Mouse (Mus musculus): Measurements from ENCODE around the gene Cenpp. TPM values are rescaled to one million over a fixed set of nuclear protein-coding genes. Genes with fewer than 3 reads are reported as not detected.

Gene Cenpp
- total RNA-seq (2023): 0.53 TPM

DNA sequence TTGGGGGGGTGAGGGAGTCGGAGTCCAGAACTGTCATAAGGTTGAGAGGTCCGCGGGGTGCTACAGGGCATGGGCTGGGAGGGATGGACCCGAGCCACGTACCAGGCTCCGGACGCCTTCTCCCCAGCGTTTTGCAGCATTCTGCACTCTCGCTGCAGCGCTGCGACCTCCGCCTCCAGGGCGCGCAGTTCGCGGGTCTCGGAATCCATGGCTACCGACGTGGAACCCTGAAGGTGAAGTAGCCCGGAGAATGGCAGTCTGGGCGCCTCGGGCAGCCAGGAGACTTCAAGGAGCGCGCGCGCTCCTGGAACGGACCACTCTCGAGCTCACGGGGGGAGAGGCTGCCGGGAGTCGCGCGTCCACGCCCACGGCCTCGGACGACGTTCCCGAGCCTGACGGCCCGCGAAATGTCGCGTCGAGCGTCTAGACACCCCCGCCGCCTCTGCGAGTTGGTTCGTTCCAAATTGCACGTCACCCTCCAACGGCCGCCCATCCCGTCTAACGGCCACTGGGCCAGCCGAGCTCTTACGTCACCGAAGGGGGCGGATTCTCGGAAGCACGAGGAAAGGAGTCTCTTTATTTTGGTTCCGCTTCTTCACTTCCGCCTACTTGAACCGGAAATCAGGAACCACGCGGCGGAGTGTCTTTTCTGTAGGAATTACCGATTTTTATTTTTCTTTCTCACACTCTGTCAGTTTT lies at the start of gene Cenpp, which contains the start of gene Nol8:
TSS of gene Cenpp (minus strand) at position 305 of the 699 bp plus-strand sequence.
TSS of gene Nol8 (plus strand) at position 598 of the 699 bp plus-strand sequence.

DNA sequence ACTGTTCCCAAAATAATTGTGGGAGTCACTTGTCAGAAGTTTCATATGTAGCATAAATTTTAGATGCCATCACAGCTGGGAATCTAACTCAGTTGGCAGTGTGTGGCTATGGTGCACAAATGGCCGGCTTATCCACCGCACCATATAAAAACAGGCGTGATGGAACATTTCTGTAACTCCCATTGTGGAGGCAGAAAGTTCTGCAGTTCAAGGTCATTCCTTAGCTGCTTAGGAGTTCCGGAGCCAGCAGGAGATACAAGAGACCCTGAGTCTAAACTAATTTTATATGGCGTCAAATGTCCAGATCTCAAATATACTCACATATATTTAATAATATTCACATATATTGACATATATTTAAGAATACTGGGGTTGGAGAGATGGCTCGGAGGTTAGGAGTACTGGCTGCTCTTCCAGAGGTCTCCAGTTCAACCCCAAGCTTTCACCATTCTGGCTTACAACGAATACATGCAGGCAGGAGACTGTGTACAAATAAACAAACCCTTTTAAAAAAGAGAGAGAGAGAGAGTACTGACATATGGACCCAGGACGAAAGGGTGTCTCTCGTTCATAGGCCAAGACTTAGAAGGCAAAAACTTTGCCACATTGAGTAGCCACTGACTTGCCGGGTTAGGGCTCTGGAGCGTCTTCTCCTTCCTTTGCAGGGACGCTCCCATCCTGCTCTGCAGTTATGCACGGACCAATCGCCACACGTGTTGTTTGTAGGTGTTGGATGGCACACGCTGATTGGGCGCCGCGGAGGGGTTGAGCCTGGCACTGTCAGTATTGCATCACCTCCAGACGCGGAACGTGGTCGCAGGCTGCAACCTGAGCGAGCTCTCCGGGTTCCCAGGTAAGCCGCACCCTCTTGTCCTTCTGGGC lies 29.0 kb upstream of the Cenpp start, which contains the start of gene Iars:
TSS of gene Iars (plus strand) at position 750 of the 882 bp plus-strand sequence.

DNA sequence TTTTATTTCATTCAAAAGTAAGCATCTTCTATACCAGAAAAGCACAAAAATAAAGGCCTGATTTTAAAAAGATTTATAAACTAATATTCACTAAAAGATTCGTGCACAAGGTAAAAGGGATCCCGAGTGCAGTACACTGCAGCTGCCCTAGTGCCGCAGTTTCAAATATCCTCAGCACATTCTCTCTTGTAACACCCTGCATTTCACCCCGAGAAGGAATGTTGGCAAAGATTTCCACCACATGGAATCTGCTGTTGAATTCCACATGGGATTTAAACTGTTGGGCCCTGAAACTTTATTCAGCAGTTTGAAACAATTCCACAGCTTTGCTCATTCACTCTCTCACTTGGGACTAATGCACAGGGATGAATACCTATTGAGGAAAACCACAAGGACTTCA lies 44.9 kb downstream of the Cenpp start, which contains the start of gene Ogn:
TSS of gene Ogn (plus strand) at position 333 of the 400 bp plus-strand sequence.

GRCm38 (mm10) chr13:49581541-49582530 lies 70.7 kb downstream of the Cenpp start, which contains the start of gene Omd:
TSS of gene Omd (plus strand) at chr13:49582462.

GRCm38 (mm10) chr13:49544279-49544678 lies 108.3 kb downstream of the Cenpp start, which contains the start of gene Aspn:
TSS of gene Aspn (plus strand) at chr13:49544443.

DNA sequence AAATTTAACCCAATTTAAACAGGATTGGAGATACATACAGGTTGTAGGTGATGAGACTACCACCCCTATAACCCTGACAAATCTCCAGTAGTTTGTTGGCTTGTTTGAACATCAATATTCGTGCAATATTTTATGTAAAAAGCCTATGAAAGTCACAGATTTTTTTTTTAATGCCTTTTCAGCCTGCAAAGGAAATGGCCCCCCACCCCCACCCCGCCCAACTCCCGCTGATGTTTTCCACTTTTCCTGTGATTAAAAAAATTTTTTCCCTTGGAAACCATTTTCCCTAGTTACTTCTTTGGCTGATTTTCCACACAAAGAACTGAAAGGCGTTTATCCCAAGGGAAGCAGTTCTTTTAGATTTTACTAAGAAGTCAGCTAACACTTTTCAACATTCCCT lies 148.1 kb downstream of the Cenpp start, which contains the start of gene Ecm2:
TSS of gene Ecm2 (plus strand) at position 301 of the 400 bp plus-strand sequence.

GRCm38 (mm10) chr13:49492376-49493368 lies 159.9 kb downstream of the Cenpp start, which contains the start of gene Tes3-ps:
TSS of gene Tes3-ps (plus strand) at chr13:49493318.

DNA sequence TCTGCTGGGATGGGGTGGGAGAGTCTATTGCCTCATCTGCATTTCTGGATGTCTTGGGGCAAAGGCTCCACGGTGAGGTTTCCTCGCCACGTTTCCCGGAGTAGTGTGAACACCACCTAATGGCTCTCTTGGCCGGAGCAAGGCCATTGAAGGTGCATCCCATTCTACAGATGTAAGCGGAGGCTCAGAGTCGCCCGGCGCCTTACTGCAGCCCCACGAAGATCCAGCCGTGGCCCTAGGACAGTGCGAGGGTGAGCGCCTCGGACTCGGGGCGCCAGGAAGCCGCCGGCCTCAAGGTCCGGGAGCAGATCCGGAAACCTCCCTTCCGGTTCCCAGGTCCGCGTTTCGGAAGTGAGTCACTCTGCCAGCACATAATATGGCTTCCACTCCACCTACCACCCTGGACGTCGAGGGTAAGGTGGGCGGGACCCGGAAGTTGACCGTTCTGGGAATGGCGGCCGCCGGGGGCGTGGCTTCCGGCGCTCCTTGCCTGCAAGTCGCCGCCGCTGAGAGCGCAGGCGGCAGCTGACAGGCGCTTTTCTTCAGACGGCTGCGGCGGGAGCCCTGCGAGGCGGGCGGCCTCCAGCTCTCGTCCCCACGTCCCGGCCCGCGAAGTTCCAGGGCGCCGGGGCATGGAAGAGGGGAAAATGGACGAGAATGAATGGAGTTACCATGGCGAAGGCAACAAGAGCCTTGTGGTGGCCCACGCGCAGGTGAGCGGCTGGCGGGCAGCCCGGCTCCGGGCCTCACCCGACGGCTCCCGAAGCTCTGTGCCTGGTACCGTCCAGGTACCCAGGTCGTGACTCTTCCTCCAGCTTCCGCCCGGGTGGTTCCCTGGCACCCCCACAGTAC lies 231.6 kb downstream of the Cenpp start, which contains the start of gene Ippk:
TSS of gene Ippk (plus strand) at position 496 of the 852 bp plus-strand sequence.

Other genes starting within 250 kb of the Cenpp start
- 11.3 TPM for gene Ippk, start 231.5 kb downstream of the Cenpp start, total RNA-seq (2023)
- 0.91 TPM for gene Tes3-ps, start 159.5 kb downstream of the Cenpp start, total RNA-seq (2023)
- not detected for gene Ecm2, start 148.0 kb downstream of the Cenpp start, total RNA-seq (2023)
- not detected for gene Aspn, start 108.3 kb downstream of the Cenpp start, total RNA-seq (2023)
- gene Omd, start 70.3 kb downstream of the Cenpp start, total RNA-seq (2023): not detected
- gene Ogn, start 44.7 kb downstream of the Cenpp start, total RNA-seq (2023): not detected
- 36.5 TPM for gene Nol8, start 293 bp upstream of the Cenpp start, total RNA-seq (2023)
- gene Iars, start 29.3 kb upstream of the Cenpp start, total RNA-seq (2023): 125 TPM
- gene Gm30302, start 146.2 kb upstream of the Cenpp start, total RNA-seq (2023): not detected